Mouse (Mus musculus): ENCODE results near the gene Atp2b4.

The Atp2b4 gene

DNA sequence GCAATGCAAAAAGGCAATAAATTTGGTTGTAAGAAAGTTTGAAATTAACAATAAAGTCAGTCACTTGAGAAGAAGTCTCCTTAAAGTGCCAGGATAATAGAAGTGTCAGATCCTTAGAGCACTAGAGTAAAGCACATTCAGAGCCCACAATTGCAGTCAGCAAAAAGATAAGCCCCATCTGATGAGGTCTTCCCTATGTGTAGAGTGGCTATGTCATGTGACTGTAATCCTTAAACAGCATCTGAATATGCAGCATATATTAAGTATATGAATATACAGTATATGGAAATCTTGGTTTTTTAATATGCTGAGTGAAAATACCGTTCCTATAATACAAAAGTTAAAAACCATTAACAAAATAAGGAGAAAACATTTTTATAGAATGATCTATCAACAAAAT is 147.8 kb downstream of the Atp2b4 start:
- DNase-seq (ENCODE audit: low spot score), result no peak

DNA sequence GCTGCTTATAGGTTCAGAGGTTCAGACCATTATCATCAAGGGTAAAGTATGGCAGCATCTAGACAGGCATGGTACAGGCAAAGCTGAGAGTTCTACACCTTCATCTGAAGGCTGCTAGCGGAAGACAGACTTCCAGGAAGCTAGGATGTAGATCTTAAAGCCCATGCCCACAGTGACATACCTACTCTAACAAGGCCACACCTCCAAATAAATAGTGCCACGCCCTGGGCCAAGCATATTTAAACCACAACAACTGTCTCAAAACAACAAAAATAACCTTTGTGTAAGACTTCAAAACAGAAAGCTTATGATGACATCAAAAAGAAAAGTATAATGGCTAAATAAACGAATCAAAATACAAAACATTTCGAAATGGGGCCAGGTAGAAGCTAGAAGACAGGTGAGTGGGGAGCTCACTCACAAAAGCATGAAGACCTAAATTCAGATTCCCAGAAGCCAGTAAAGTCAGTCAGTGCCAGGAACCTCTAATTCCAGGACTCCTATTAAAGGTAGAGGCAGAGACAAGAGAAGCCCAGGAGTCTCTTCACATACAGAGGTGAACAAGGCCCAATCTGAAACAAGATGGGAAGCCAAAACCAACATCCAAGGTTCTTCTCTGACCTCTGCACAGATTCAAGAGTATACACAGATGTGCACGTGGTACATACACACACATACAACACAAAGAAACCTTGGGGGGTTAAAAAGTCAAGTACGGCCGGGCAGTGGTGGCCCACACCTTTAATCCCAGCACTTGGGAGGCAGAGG is 150.4 kb downstream of the Atp2b4 start:
- no peak for DNase-seq (ENCODE audit: low spot score)
